In genomic region chr8:13625281-13625970, GRCm38 (mm10) we compare ENCODE assay signal across 10 mouse cellular contexts. TPM values are rescaled to one million over a fixed set of nuclear protein-coding genes. Genes with fewer than 3 reads are reported as not detected.
DNase-seq lines count a peak whose midpoint lies in the region; ATAC-seq and TF ChIP-seq lines count a peak whose summit lies in the region.
"Had no signal": no experiment of that assay in that cellular context is flagged by ENCODE, and none has a peak within 500 bp of the region (broad histone marks: within the 10 kb centered on the region; RNA-seq: fewer than 3 reads in every experiment).

No protein-coding gene starts in this region.

- H3K9me3 ChIP-seq in CH12.LX (replicated peaks; ENCODE audit: low read length) = peaks cover 13% of the 10 kb centered on the region
- no peaks in the 10 kb centered on the region for H3K9me3 ChIP-seq in forebrain, embryonic 16.5 days (ENCODE audit: control insufficient read depth, low read length)

- TF ChIP-seq EP300 in heart, adult 2 months (IDR thresholded peaks at IDR 0.05; ENCODE audit: insufficient read depth, low read depth, low read length) = no peak
- TF ChIP-seq EP300 in CH12.LX (IDR thresholded peaks at IDR 0.05; ENCODE audit: low read length) = no peak

- H3K4me3 ChIP-seq in heart, adult 2 months = no peak overlapping the region
- H3K4me3 ChIP-seq in CH12.LX (replicated peaks in 1 of 3; ENCODE audit: low read depth in 2 of 3, low read length in 2 of 3, poor library complexity in 1 of 3) = no peak overlapping the region
- H3K4me3 ChIP-seq in forebrain, embryonic 16.5 days (replicated peaks; ENCODE audit: low read length) = no peak overlapping the region

- H3K4me2 ChIP-seq in CH12.LX (ENCODE audit: insufficient read depth, low read depth, poor library complexity, severe bottlenecking) = no peak overlapping the region
- no peak overlapping the region for H3K4me2 ChIP-seq in forebrain, embryonic 16.5 days (ENCODE audit: low read length)

- H3K27ac ChIP-seq in heart, adult 2 months = peak overlapping the region; percentile 77
- H3K27ac ChIP-seq in CH12.LX (ENCODE audit: insufficient read depth, low read depth) = no peak overlapping the region
- peak overlapping the region; percentile 16; the same call in 1 of the 2 replicates for H3K27ac ChIP-seq in forebrain, embryonic 16.5 days (ENCODE audit: low read length)

- H3K27me3 ChIP-seq in heart, adult 2 months (ENCODE audit: control insufficient read depth, insufficient read depth, low read length) = no peaks in the 10 kb centered on the region
- no peaks in the 10 kb centered on the region for H3K27me3 ChIP-seq in CH12.LX (replicated peaks)
- H3K27me3 ChIP-seq in forebrain, embryonic 16.5 days (replicated peaks; ENCODE audit: control insufficient read depth, insufficient read depth, low read length) = no peaks in the 10 kb centered on the region

- in situ Hi-C loops in CH12.LX (cut with MboI; ENCODE audit: low pct_ligation_motif_present, low pct_unique_long_range_greater_than_20kb, low sequenced_read_pairs) = no loop called here

- no peak for DNase-seq in heart, adult 2 months
- DNase-seq in heart, adult 9 months (ENCODE audit: low spot score in 2 of 2) = no peak
- no peak for DNase-seq in CH12.LX (ENCODE audit: extremely low read depth)
- peak; percentile 46 for DNase-seq in lung, postnatal 36 days
- DNase-seq in adipocyte (ENCODE audit: low spot score) = no peak
- DNase-seq in kidney, postnatal 14 days = no peak
- DNase-seq: adrenal gland, adult 2 months; spleen, adult 18-20 months had no signal

- dilution Hi-C loops in CH12.LX (cut with MboI; ENCODE audit: extremely low pct_ligation_motif_present, extremely low pct_unique_long_range_greater_than_20kb, low sequenced_read_pairs) = no loop called here

- H3K79me2 ChIP-seq in heart, adult 2 months (replicated peaks; ENCODE audit: control insufficient read depth, insufficient read depth, low read length) = no peaks in the 10 kb centered on the region
- H3K79me2 ChIP-seq in CH12.LX (replicated peaks; ENCODE audit: control insufficient read depth, extremely low read depth, insufficient read depth, poor library complexity, severe bottlenecking) = no peaks in the 10 kb centered on the region; the same call in 1 of the 2 replicates

- no peak for ATAC-seq in forebrain, embryonic 16.5 days
- ATAC-seq in erythroblast, adult 5-6 weeks (replicated peaks; ENCODE audit: low FRiP score, poor library complexity, severe bottlenecking) = no peak

- no peak for TF ChIP-seq POLR2A in heart, adult 2 months (IDR thresholded peaks at IDR 0.05; ENCODE audit: insufficient read depth, low read depth, low read length)
- TF ChIP-seq POLR2A in CH12.LX (IDR thresholded peaks at IDR 0.05; ENCODE audit: low read depth, low read length) = no peak

- no peak for TF ChIP-seq CTCF in heart, adult 2 months (IDR thresholded peaks at IDR 0.05)
- no peak for TF ChIP-seq CTCF in CH12.LX (conservative IDR thresholded peaks at IDR 0.05 in 1 of 2, IDR thresholded peaks at IDR 0.05 in 1 of 2; ENCODE audit: low read depth in 2 of 2, low read length in 2 of 2)

- H3K9ac ChIP-seq in heart, adult 2 months (ENCODE audit: low read depth, low read length) = no peak overlapping the region
- no peak overlapping the region for H3K9ac ChIP-seq in CH12.LX (ENCODE audit: insufficient read depth, low read depth)
- no peak overlapping the region for H3K9ac ChIP-seq in forebrain, embryonic 16.5 days (replicated peaks; ENCODE audit: low read depth, low read length)

- 72% methylated on average over 5 of the region's 5 CpGs for WGBS in heart, adult 2 months
- 81% methylated on average over 5 of the region's 5 CpGs for WGBS in forebrain, embryonic 16.5 days

- intact Hi-C loops in heart, adult 2 months (cut with DNase I) = no loop called here

- no peaks in the 10 kb centered on the region for H3K36me3 ChIP-seq in heart, adult 2 months (ENCODE audit: control insufficient read depth, insufficient read depth, low read length)
- H3K36me3 ChIP-seq in CH12.LX (replicated peaks in 1 of 2; ENCODE audit: control insufficient read depth in 1 of 2, insufficient read depth in 1 of 2, low read length in 1 of 2) = peaks cover 9 to 32% of the 10 kb centered on the region in 2 experiments
- H3K36me3 ChIP-seq in forebrain, embryonic 16.5 days (ENCODE audit: control insufficient read depth, insufficient read depth) = no peaks in the 10 kb centered on the region

- H3K4me1 ChIP-seq in heart, adult 2 months (ENCODE audit: control insufficient read depth, insufficient read depth, low read length) = peaks cover 31% of the 10 kb centered on the region
- peaks cover 43 to 62% of the 10 kb centered on the region in 2 experiments for H3K4me1 ChIP-seq in CH12.LX (ENCODE audit: control insufficient read depth in 1 of 2, insufficient read depth in 2 of 2)
- peaks cover 30% of the 10 kb centered on the region for H3K4me1 ChIP-seq in forebrain, embryonic 16.5 days (replicated peaks; ENCODE audit: control insufficient read depth, insufficient read depth, low read length)

- TF ChIP-seq RAD21 in CH12.LX (IDR thresholded peaks at IDR 0.05; ENCODE audit: low read depth, low read length) = no peak

TF ChIP-seq in CH12.LX, 34 proteins besides CTCF, POLR2A, EP300 and RAD21:
- TF ChIP-seq TCF12 (IDR thresholded peaks at IDR 0.05; ENCODE audit: low read depth, low read length) (0 out of 2 replicates have a peak, but pooled peaks have one; percentile 25), ETS1 (conservative IDR thresholded peaks at IDR 0.05; ENCODE audit: low read depth, low read length) (peak; percentile 14), BHLHE40 (IDR thresholded peaks at IDR 0.05; ENCODE audit: low read depth, low read length) (peak; percentile 21; the same call in 1 of the 2 replicates), ZNF384 (IDR thresholded peaks at IDR 0.05; ENCODE audit: low read depth, low read length) (no peak), IRF4 (IDR thresholded peaks at IDR 0.05; ENCODE audit: low read depth, low read length) (0 out of 2 replicates have a peak, but pooled peaks have one; percentile 15)
TF ChIP-seq in CH12.LX: peak in this region for 4.

RNA-seq across cellular contexts. Expression of gene Rasa3, which starts 52.0 kb away (rescaled TPM):
- 10 to 100 TPM; 14.6 to 16.9 TPM for total RNA-seq in heart, adult 2 months (2021)
- 16.5 and 16.8 TPM in 2 replicates for polyA plus RNA-seq in heart, adult 2 months (2012; rRNA removed)
- total RNA-seq in CH12.LX (2012; rRNA removed) = 20.0 and 28.5 TPM in 2 replicates
- total RNA-seq in CH12.LX (2014; rRNA removed) = 13.6 TPM in 2 replicates
- polyA plus RNA-seq in CH12.LX (2012; ENCODE audit: insufficient read length, low read depth) = 12.8 and 13.7 TPM in 2 replicates
- 26.8 and 27.1 TPM in 2 replicates for polyA plus RNA-seq in forebrain, embryonic 16.5 days (2015; fragmentation: Nextera tagmentation; extraction: Ambion mirVana)
- 4.8 and 11.7 TPM in 2 replicates for total RNA-seq in erythroblast, adult 5-6 weeks (2015; ENCODE audit: low replicate concordance)
- 17.1 and 19.5 TPM in 2 replicates for total RNA-seq in erythroblast, adult 5-6 weeks (2017; ENCODE audit: low replicate concordance)
